Mouse (Mus musculus) forebrain, embryonic 14.5 days (tissue): Measurements from ENCODE around the gene Rmnd5a. TPM values are rescaled to one million over a fixed set of nuclear protein-coding genes. Genes with fewer than 3 reads are reported as not detected.

ENCODE experiments used
- ATAC-seq: fragments of 200-750 bp; cut with Nextera tagmentation; 2 replicates; pipeline ENCODE4 v1.8.0; 2017; ENCODE audit warnings: mild to moderate bottlenecking, moderate library complexity
- DNase-seq: peaks from one replicate; pipeline ENCODE4 v3.0.0-alpha.2; 2015; ENCODE audit warnings: low spot score
- H3K27ac ChIP-seq: fragments of 300-500 bp; sonication (generic); 2 replicates; pipeline ENCODE4 v1.5.1; 2014; ENCODE audit warnings: low read depth, mild to moderate bottlenecking, control low read depth, low read length, moderate library complexity
- H3K27me3 ChIP-seq: fragments of 300-500 bp; sonication (generic); replicated peaks from 2 replicates; pipeline ENCODE4 v1.6.1; 2014; ENCODE audit warnings: low read length, control low read depth, mixed read lengths; ENCODE audit not compliant: control insufficient read depth, insufficient read depth
- H3K36me3 ChIP-seq: fragments of 300-500 bp; sonication (generic); 2 replicates; pipeline ENCODE4 v1.6.1; 2014; ENCODE audit warnings: low read length, control low read depth; ENCODE audit not compliant: control insufficient read depth, insufficient read depth
- H3K4me1 ChIP-seq: fragments of 300-500 bp; sonication (generic); 2 replicates; pipeline ENCODE4 v1.6.1; 2014; ENCODE audit warnings: antibody characterized with exemption, low read length, control low read depth; ENCODE audit not compliant: control insufficient read depth, insufficient read depth
- H3K4me2 ChIP-seq: fragments of 300-500 bp; sonication (generic); 2 replicates; pipeline ENCODE4 v1.6.1; 2014; ENCODE audit warnings: mild to moderate bottlenecking, control low read depth, low read length
- H3K4me3 ChIP-seq: fragments of 300-500 bp; sonication (generic); 2 replicates; pipeline ENCODE4 v1.5.1; 2014; ENCODE audit warnings: low read depth, low read length, control low read depth
- H3K9ac ChIP-seq: fragments of 300-500 bp; sonication (generic); 2 replicates; pipeline ENCODE4 v1.6.1; 2014; ENCODE audit warnings: mild to moderate bottlenecking, low read length, control low read depth, moderate library complexity
- H3K9me3 ChIP-seq: fragments of 300-500 bp; sonication (generic); replicated peaks from 2 replicates; pipeline ENCODE4 v1.6.1; 2016; ENCODE audit warnings: low read length, control low read depth, mixed read lengths; ENCODE audit not compliant: control insufficient read depth
- WGBS: fragments of 180-500 bp; shearing (Covaris S2); extraction: QIAGEN DNeasy Blood & Tissue Kit; methylation state at CpG from one replicate; pipeline ENCODE4 v1.1.7; 2014; 5-methylcytosine and 5-hydroxymethylcytosine counted together
- polyA plus RNA-seq: library from polyadenylated mRNA; unstranded; fragments of >200 nt; fragmentation: Nextera tagmentation; extraction: Ambion mirVana; gene quantifications from 2 replicates; pipeline ENCODE4 v1.2.1, GENCODE M21; 2014

Rmnd5a gene
- polyA plus RNA-seq, 1 experiment from 2014 or later = 5.8 TPM

GRCm38 (mm10) chr6:71476783-71477182, 36.3 kb upstream of the Rmnd5a start:
- Histone ChIP-seq H3K4me3 (no peak overlapping the region), H3K9ac (no peak overlapping the region), H3K4me1 (no peaks in the 10 kb centered on the region), H3K36me3 (no peaks in the 10 kb centered on the region), H3K27me3 (no peaks in the 10 kb centered on the region), H3K4me2 (no peak overlapping the region), H3K9me3 (no peaks in the 10 kb centered on the region), H3K27ac (no peak overlapping the region)
- ATAC-seq (no peak), DNase-seq (no peak)
- WGBS = 81% methylated on average over 5 of the region's 5 CpGs

GRCm38 (mm10) chr6:71475604-71476003, 35.2 kb upstream of the Rmnd5a start:
- no peak for ATAC-seq
- H3K9ac ChIP-seq = no peak overlapping the region
- no peak overlapping the region for H3K4me2 ChIP-seq
- no peaks in the 10 kb centered on the region for H3K36me3 ChIP-seq
- H3K4me1 ChIP-seq = no peaks in the 10 kb centered on the region
- DNase-seq = no peak
- WGBS = 84% methylated on average over 3 of the region's 3 CpGs
- no peaks in the 10 kb centered on the region for H3K27me3 ChIP-seq
- no peaks in the 10 kb centered on the region for H3K9me3 ChIP-seq
- H3K27ac ChIP-seq = no peak overlapping the region
- no peak overlapping the region for H3K4me3 ChIP-seq

- no peak overlapping the region for H3K4me3 ChIP-seq
- no peak overlapping the region for H3K27ac ChIP-seq
- H3K36me3 ChIP-seq = no peaks in the 10 kb centered on the region
- no peaks in the 10 kb centered on the region for H3K4me1 ChIP-seq
- H3K9ac ChIP-seq = no peak overlapping the region
- H3K4me2 ChIP-seq = no peak overlapping the region
- no peaks in the 10 kb centered on the region for H3K27me3 ChIP-seq
- DNase-seq = no peak
- no peak for ATAC-seq
- 83% methylated on average over 1 of the region's 1 CpGs for WGBS
- no peaks in the 10 kb centered on the region for H3K9me3 ChIP-seq
These were observed 32.3 kb upstream of the Rmnd5a start for GRCm38 (mm10) chr6:71472786-71473185.

GRCm38 (mm10) chr6:71471830-71472520, 31.5 kb upstream of the Rmnd5a start:
- Histone ChIP-seq H3K4me2 (no peak overlapping the region), H3K27me3 (no peaks in the 10 kb centered on the region), H3K36me3 (no peaks in the 10 kb centered on the region), H3K9me3 (no peaks in the 10 kb centered on the region), H3K27ac (no peak overlapping the region), H3K4me3 (no peak overlapping the region), H3K4me1 (no peaks in the 10 kb centered on the region), H3K9ac (no peak overlapping the region)
- WGBS = 82% methylated on average over 4 of the region's 4 CpGs
- no peak for DNase-seq
- ATAC-seq = no peak

- DNase-seq (no peak), ATAC-seq (no peak)
- Histone ChIP-seq H3K4me2 (no peak overlapping the region), H3K4me3 (no peak overlapping the region), H3K27me3 (no peaks in the 10 kb centered on the region), H3K9me3 (no peaks in the 10 kb centered on the region), H3K9ac (no peak overlapping the region), H3K4me1 (no peaks in the 10 kb centered on the region; the same call in 1 of the 2 replicates), H3K36me3 (no peaks in the 10 kb centered on the region), H3K27ac (no peak overlapping the region)
- 77% methylated on average over 3 of the region's 3 CpGs for WGBS
These were observed 28.9 kb upstream of the Rmnd5a start for GRCm38 (mm10) chr6:71469291-71469690.

- H3K4me2 ChIP-seq = no peak overlapping the region
- no peaks in the 10 kb centered on the region for H3K9me3 ChIP-seq
These were observed 27.3 kb upstream of the Rmnd5a start for GRCm38 (mm10) chr6:71467766-71468165.

GRCm38 (mm10) chr6:71465146-71465545, 24.7 kb upstream of the Rmnd5a start:
- Histone ChIP-seq H3K4me3 (no peak overlapping the region), H3K4me2 (no peak overlapping the region), H3K36me3 (no peaks in the 10 kb centered on the region), H3K4me1 (no peaks in the 10 kb centered on the region; the same call in 1 of the 2 replicates), H3K27ac (no peak overlapping the region), H3K27me3 (no peaks in the 10 kb centered on the region), H3K9me3 (no peaks in the 10 kb centered on the region), H3K9ac (no peak overlapping the region)
- 57% methylated on average over 3 of the region's 3 CpGs for WGBS
- DNase-seq (peak; percentile 39), ATAC-seq (peak; percentile 42; the same call in 1 of the 2 replicates)

More at GRCm38 (mm10) chr6:71467766-71468165, 27.3 kb upstream of the Rmnd5a start:
- H3K4me3 ChIP-seq = no peak overlapping the region
- WGBS = 73% methylated on average over 4 of the region's 4 CpGs
- H3K27me3 ChIP-seq = no peaks in the 10 kb centered on the region
- peak; percentile 16 for DNase-seq
- no peak for ATAC-seq
- no peak overlapping the region for H3K9ac ChIP-seq
- H3K4me1 ChIP-seq = no peaks in the 10 kb centered on the region; the same call in 1 of the 2 replicates
- H3K27ac ChIP-seq = no peak overlapping the region
- no peaks in the 10 kb centered on the region for H3K36me3 ChIP-seq

- no peak for ATAC-seq
- WGBS = 77% methylated on average over 8 of the region's 8 CpGs
- Histone ChIP-seq H3K36me3 (no peaks in the 10 kb centered on the region), H3K9me3 (no peaks in the 10 kb centered on the region), H3K27ac (no peak overlapping the region), H3K27me3 (no peaks in the 10 kb centered on the region), H3K4me1 (no peaks in the 10 kb centered on the region), H3K4me2 (no peak overlapping the region), H3K4me3 (no peak overlapping the region), H3K9ac (no peak overlapping the region)
- DNase-seq = no peak
These were observed 17.6 kb upstream of the Rmnd5a start for GRCm38 (mm10) chr6:71457956-71458608.
